Mouse (Mus musculus): Measurements from ENCODE around the gene Pde5a. TPM values are rescaled to one million over a fixed set of nuclear protein-coding genes. Genes with fewer than 3 reads are reported as not detected.

Pde5a gene
- 10 to 100 TPM; 43.8 to 46.0 TPM for total RNA-seq (2021)
- long read RNA-seq, experiment 1, partial matches to known transcripts: 2 of 3 reads
- long read RNA-seq, experiment 1, other reads (novel, unspliced or antisense): 1 of 3 reads
- long read RNA-seq, experiment 2, full-length matches to known transcripts: 1 of 7 reads
- long read RNA-seq, experiment 2, partial matches to known transcripts: 3 of 7 reads
- long read RNA-seq, experiment 2, other reads (novel, unspliced or antisense): 3 of 7 reads

- DNase-seq (ENCODE audit: low spot score in 2 of 2): peak; percentile 77 to 80
Observed at GRCm38 (mm10) chr3:122728852-122729600, at the start of gene Pde5a. TSS of gene Pde5a (plus strand) at chr3:122728947.

GRCm38 (mm10) chr3:122680851-122681250 lies 47.9 kb upstream of the Pde5a start:
- no peak for DNase-seq (ENCODE audit: low spot score in 2 of 2)

GRCm38 (mm10) chr3:122682352-122682751 lies 46.4 kb upstream of the Pde5a start:
- DNase-seq (ENCODE audit: low spot score in 2 of 2): no peak

GRCm38 (mm10) chr3:122684832-122685231 lies 43.9 kb upstream of the Pde5a start:
- no peak for DNase-seq (ENCODE audit: low spot score in 2 of 2)

- DNase-seq (ENCODE audit: low spot score in 2 of 2): no peak
Observed at GRCm38 (mm10) chr3:122693039-122693438, 35.7 kb upstream of the Pde5a start.

- no peak for DNase-seq (ENCODE audit: low spot score in 2 of 2)
Observed at GRCm38 (mm10) chr3:122695870-122696269, 32.9 kb upstream of the Pde5a start.

- no peak for DNase-seq (ENCODE audit: low spot score in 2 of 2)
Observed at GRCm38 (mm10) chr3:122696672-122697071, 32.1 kb upstream of the Pde5a start.

GRCm38 (mm10) chr3:122704209-122704608 lies 24.5 kb upstream of the Pde5a start:
- no peak for DNase-seq (ENCODE audit: low spot score in 2 of 2)

- DNase-seq (ENCODE audit: low spot score in 2 of 2): no peak
Observed at GRCm38 (mm10) chr3:122705246-122705645, 23.5 kb upstream of the Pde5a start.

- no peak for DNase-seq (ENCODE audit: low spot score in 2 of 2)
Observed at GRCm38 (mm10) chr3:122708485-122708884, 20.3 kb upstream of the Pde5a start.

- no peak for DNase-seq (ENCODE audit: low spot score in 2 of 2)
Observed at GRCm38 (mm10) chr3:122710141-122710540, 18.6 kb upstream of the Pde5a start.

GRCm38 (mm10) chr3:122718631-122719030 lies 10.1 kb upstream of the Pde5a start:
- no peak for DNase-seq (ENCODE audit: low spot score in 2 of 2)

- no peak for DNase-seq (ENCODE audit: low spot score in 2 of 2)
Observed at GRCm38 (mm10) chr3:122721522-122721921, 7.2 kb upstream of the Pde5a start.

- peak; percentile 62 to 73 for DNase-seq (ENCODE audit: low spot score in 2 of 2)
Observed at GRCm38 (mm10) chr3:122729601-122729959, 833 bp downstream of the Pde5a start.

- peak; percentile 79 to 82 for DNase-seq (ENCODE audit: low spot score in 2 of 2)
Observed at GRCm38 (mm10) chr3:122729960-122730740, 1.4 kb downstream of the Pde5a start.

- peak in 1 of 2 experiments; percentile 15 for DNase-seq (ENCODE audit: low spot score in 2 of 2)
Observed at GRCm38 (mm10) chr3:122730741-122731235, 2.0 kb downstream of the Pde5a start.

- peak; percentile 30 to 42 for DNase-seq (ENCODE audit: low spot score in 2 of 2)
Observed at GRCm38 (mm10) chr3:122733806-122734205, 5.1 kb downstream of the Pde5a start.

GRCm38 (mm10) chr3:122734329-122734728 lies 5.6 kb downstream of the Pde5a start:
- DNase-seq (ENCODE audit: low spot score in 2 of 2): peak in 1 of 2 experiments; percentile 22

GRCm38 (mm10) chr3:122739460-122739859 lies 10.7 kb downstream of the Pde5a start:
- DNase-seq (ENCODE audit: low spot score in 2 of 2): no peak

GRCm38 (mm10) chr3:122744265-122744664 lies 15.5 kb downstream of the Pde5a start:
- no peak for DNase-seq (ENCODE audit: low spot score in 2 of 2)

- DNase-seq (ENCODE audit: low spot score in 2 of 2): no peak
Observed at GRCm38 (mm10) chr3:122747921-122748700, 19.4 kb downstream of the Pde5a start.

Data from adrenal gland, adult 18-20 months (tissue).